Mouse (Mus musculus) megakaryocyte, embryonic 14.5 days (primary cell): ENCODE results near the gene Igsf3. TPM values are rescaled to one million over a fixed set of nuclear protein-coding genes. Genes with fewer than 3 reads are reported as not detected.

Experiments used
- H3K27me3 ChIP-seq: replicated peaks from 2 replicates; pipeline ENCODE3; 2012; ENCODE audit warnings: inconsistent platforms
- H3K36me3 ChIP-seq: replicated peaks from 2 replicates; pipeline ENCODE3; 2012; ENCODE audit warnings: low read length, inconsistent platforms, mixed read lengths
- H3K4me1 ChIP-seq: 2 replicates; pipeline ENCODE4 v1.6.1; 2012; ENCODE audit warnings: inconsistent platforms
- H3K4me3 ChIP-seq: replicated peaks from 2 replicates; pipeline ENCODE3; 2012; ENCODE audit warnings: moderate library complexity, mild to moderate bottlenecking, inconsistent platforms
- H3K9me3 ChIP-seq: 2 replicates; pipeline ENCODE4 v1.6.1; 2012; ENCODE audit warnings: inconsistent platforms
- FLI1 ChIP-seq: IDR thresholded peaks from 2 replicates; pipeline ENCODE4 v1.6.1; 2012; ENCODE audit warnings: low read length, inconsistent platforms, mixed read lengths
- GATA1 ChIP-seq: IDR thresholded peaks from 3 replicates; pipeline ENCODE4 v1.6.1; 2012; ENCODE audit warnings: mixed read lengths, low read length, inconsistent platforms, borderline replicate concordance
- polyA plus RNA-seq: library from polyadenylated mRNA; stranded (reverse); fragments of >175 nt; gene quantifications from 2 replicates; pipeline ENCODE4 v1.2.3, GENCODE M21; 2012; ENCODE audit warnings: low replicate concordance; ENCODE audit not compliant: insufficient read depth

Igsf3 gene
- polyA plus RNA-seq, 1 experiment = not detected

- Histone ChIP-seq H3K4me1 (no peaks in the 10 kb centered on the region; the same call in 1 of the 2 replicates), H3K36me3 (no peaks in the 10 kb centered on the region), H3K9me3 (no peaks in the 10 kb centered on the region), H3K4me3 (no peak overlapping the region), H3K27me3 (peaks cover 48% of the 10 kb centered on the region)
- TF ChIP-seq FLI1 (no peak), GATA1 (no peak)
Measured at GRCm38 (mm10) chr3:101398877-101399276, 22.0 kb downstream of the Igsf3 start.

GRCm38 (mm10) chr3:101401501-101401900, 24.6 kb downstream of the Igsf3 start:
- Histone ChIP-seq H3K27me3 (peaks cover 42% of the 10 kb centered on the region), H3K4me3 (no peak overlapping the region), H3K36me3 (no peaks in the 10 kb centered on the region), H3K9me3 (no peaks in the 10 kb centered on the region), H3K4me1 (no peaks in the 10 kb centered on the region; the same call in 1 of the 2 replicates)
- TF ChIP-seq FLI1 = no peak
- TF ChIP-seq GATA1 = no peak

GRCm38 (mm10) chr3:101404620-101405415, 27.9 kb downstream of the Igsf3 start:
- no peaks in the 10 kb centered on the region for H3K9me3 ChIP-seq
- no peaks in the 10 kb centered on the region for H3K4me1 ChIP-seq
- H3K27me3 ChIP-seq = peaks cover 32% of the 10 kb centered on the region
- no peak overlapping the region for H3K4me3 ChIP-seq
- no peak for TF ChIP-seq FLI1
- TF ChIP-seq GATA1 = no peak
- H3K36me3 ChIP-seq = no peaks in the 10 kb centered on the region

- no peaks in the 10 kb centered on the region for H3K4me1 ChIP-seq
Measured at GRCm38 (mm10) chr3:101405495-101405894, 28.6 kb downstream of the Igsf3 start.

GRCm38 (mm10) chr3:101406097-101406496, 29.2 kb downstream of the Igsf3 start:
- H3K9me3 ChIP-seq = no peaks in the 10 kb centered on the region
- H3K4me3 ChIP-seq = no peak overlapping the region
- no peak for TF ChIP-seq GATA1
- H3K36me3 ChIP-seq = no peaks in the 10 kb centered on the region
- peaks cover 35% of the 10 kb centered on the region for H3K27me3 ChIP-seq
- no peaks in the 10 kb centered on the region for H3K4me1 ChIP-seq

More at GRCm38 (mm10) chr3:101405495-101405894, 28.6 kb downstream of the Igsf3 start:
- Histone ChIP-seq H3K36me3 (no peaks in the 10 kb centered on the region), H3K27me3 (peaks cover 35% of the 10 kb centered on the region), H3K4me3 (no peak overlapping the region), H3K9me3 (no peaks in the 10 kb centered on the region)
- TF ChIP-seq FLI1 (no peak), GATA1 (no peak)

GRCm38 (mm10) chr3:101407568-101407967, 30.7 kb downstream of the Igsf3 start:
- Histone ChIP-seq H3K27me3 (peaks cover 32% of the 10 kb centered on the region), H3K36me3 (no peaks in the 10 kb centered on the region), H3K4me3 (no peak overlapping the region), H3K4me1 (0 out of 2 replicates have a peak, but pooled peaks cover 3% of the 10 kb centered on the region), H3K9me3 (no peaks in the 10 kb centered on the region)
- TF ChIP-seq FLI1 (no peak), GATA1 (no peak)

- H3K4me3 ChIP-seq = no peak overlapping the region
Measured at GRCm38 (mm10) chr3:101408953-101409750, 32.3 kb downstream of the Igsf3 start.

GRCm38 (mm10) chr3:101410202-101410601, 33.3 kb downstream of the Igsf3 start:
- Histone ChIP-seq H3K27me3 (peaks cover 21% of the 10 kb centered on the region), H3K9me3 (no peaks in the 10 kb centered on the region), H3K4me1 (0 out of 2 replicates have a peak, but pooled peaks cover 3% of the 10 kb centered on the region), H3K4me3 (no peak overlapping the region), H3K36me3 (no peaks in the 10 kb centered on the region)
- TF ChIP-seq GATA1 (no peak), FLI1 (no peak)

More at GRCm38 (mm10) chr3:101408953-101409750, 32.3 kb downstream of the Igsf3 start:
- H3K4me1 ChIP-seq = 0 out of 2 replicates have a peak, but pooled peaks cover 3% of the 10 kb centered on the region
- H3K27me3 ChIP-seq = peaks cover 23% of the 10 kb centered on the region
- H3K36me3 ChIP-seq = no peaks in the 10 kb centered on the region
- TF ChIP-seq FLI1 = no peak
- TF ChIP-seq GATA1 = no peak
- H3K9me3 ChIP-seq = no peaks in the 10 kb centered on the region

- H3K27me3 ChIP-seq = peaks cover 25% of the 10 kb centered on the region
- H3K36me3 ChIP-seq = no peaks in the 10 kb centered on the region
- H3K4me1 ChIP-seq = 0 out of 2 replicates have a peak, but pooled peaks cover 3% of the 10 kb centered on the region
- H3K4me3 ChIP-seq = no peak overlapping the region
- no peak for TF ChIP-seq GATA1
- no peak for TF ChIP-seq FLI1
- no peaks in the 10 kb centered on the region for H3K9me3 ChIP-seq
Measured at GRCm38 (mm10) chr3:101410745-101411144, 33.9 kb downstream of the Igsf3 start.
